Mouse (Mus musculus): ENCODE data around the gene Cryzl1.

Gene Cryzl1

GRCm38 (mm10) chr16:91728123-91729065 lies at the start of gene Cryzl1:
TSS of gene Cryzl1 (minus strand) at chr16:91728975.
- DNase-seq (ENCODE audit: low spot score in 2 of 2), result peak; percentile 99

- DNase-seq (ENCODE audit: low spot score in 2 of 2), result no peak
Measured at GRCm38 (mm10) chr16:91772586-91772985, 43.8 kb upstream of the Cryzl1 start.

- no peak for DNase-seq (ENCODE audit: low spot score in 2 of 2)
Measured at GRCm38 (mm10) chr16:91771334-91771733, 42.6 kb upstream of the Cryzl1 start.

GRCm38 (mm10) chr16:91770662-91771061 lies 41.9 kb upstream of the Cryzl1 start:
- no peak for DNase-seq (ENCODE audit: low spot score in 2 of 2)

- no peak for DNase-seq (ENCODE audit: low spot score in 2 of 2)
Measured at GRCm38 (mm10) chr16:91769911-91770310, 41.1 kb upstream of the Cryzl1 start.

- DNase-seq (ENCODE audit: low spot score in 2 of 2), result no peak
Measured at GRCm38 (mm10) chr16:91768586-91768985, 39.8 kb upstream of the Cryzl1 start.

GRCm38 (mm10) chr16:91767165-91767701 lies 38.5 kb upstream of the Cryzl1 start:
- no peak for DNase-seq (ENCODE audit: low spot score in 2 of 2)

GRCm38 (mm10) chr16:91765816-91766210 lies 37.0 kb upstream of the Cryzl1 start:
- DNase-seq (ENCODE audit: low spot score in 2 of 2), result no peak

GRCm38 (mm10) chr16:91765121-91765815 lies 36.5 kb upstream of the Cryzl1 start:
- no peak for DNase-seq (ENCODE audit: low spot score in 2 of 2)

GRCm38 (mm10) chr16:91764414-91764813 lies 35.6 kb upstream of the Cryzl1 start:
- no peak for DNase-seq (ENCODE audit: low spot score in 2 of 2)

GRCm38 (mm10) chr16:91763975-91764374 lies 35.2 kb upstream of the Cryzl1 start:
- DNase-seq (ENCODE audit: low spot score in 2 of 2), result no peak

GRCm38 (mm10) chr16:91762476-91762875 lies 33.7 kb upstream of the Cryzl1 start:
- no peak for DNase-seq (ENCODE audit: low spot score in 2 of 2)

- no peak for DNase-seq (ENCODE audit: low spot score in 2 of 2)
Measured at GRCm38 (mm10) chr16:91761761-91762160, 33.0 kb upstream of the Cryzl1 start.

GRCm38 (mm10) chr16:91761202-91761601 lies 32.4 kb upstream of the Cryzl1 start:
- no peak for DNase-seq (ENCODE audit: low spot score in 2 of 2)

GRCm38 (mm10) chr16:91754957-91755356 lies 26.2 kb upstream of the Cryzl1 start:
- no peak for DNase-seq (ENCODE audit: low spot score in 2 of 2)

- no peak for DNase-seq (ENCODE audit: low spot score in 2 of 2)
Measured at GRCm38 (mm10) chr16:91753611-91754010, 24.8 kb upstream of the Cryzl1 start.

GRCm38 (mm10) chr16:91751644-91752385 lies 23.0 kb upstream of the Cryzl1 start:
- no peak for DNase-seq (ENCODE audit: low spot score in 2 of 2)

GRCm38 (mm10) chr16:91747567-91747966 lies 18.8 kb upstream of the Cryzl1 start:
- DNase-seq (ENCODE audit: low spot score in 2 of 2), result no peak

- peak in 1 of 2 experiments; percentile 84 for DNase-seq (ENCODE audit: low spot score in 2 of 2)
Measured at GRCm38 (mm10) chr16:91746101-91746950, 17.6 kb upstream of the Cryzl1 start.

- DNase-seq (ENCODE audit: low spot score in 2 of 2), result no peak
Measured at GRCm38 (mm10) chr16:91743055-91743454, 14.3 kb upstream of the Cryzl1 start.

GRCm38 (mm10) chr16:91740918-91741255 lies 12.1 kb upstream of the Cryzl1 start:
- no peak for DNase-seq (ENCODE audit: low spot score in 2 of 2)

Measured in left cerebral cortex, adult 9 months (tissue).